Mouse (Mus musculus) heart, embryonic 11.5 days (tissue): ENCODE results near the gene B230104I21Rik. TPM values are rescaled to one million over a fixed set of nuclear protein-coding genes. Genes with fewer than 3 reads are reported as not detected.

Experiments used
- ATAC-seq: fragments of 200-750 bp; cut with Nextera tagmentation; replicated peaks from 2 replicates; pipeline ENCODE4 v1.8.0; 2017; ENCODE audit warnings: moderate library complexity; ENCODE audit not compliant: insufficient number of reproducible peaks, low FRiP score, low TSS enrichment
- H3K27ac ChIP-seq: fragments of 300-500 bp; sonication (generic); 2 replicates; pipeline ENCODE4 v1.5.1; 2014; ENCODE audit warnings: mild to moderate bottlenecking, low read depth, low read length
- H3K27me3 ChIP-seq: fragments of 300-500 bp; sonication (generic); 2 replicates; pipeline ENCODE4 v1.6.1; 2014; ENCODE audit warnings: mild to moderate bottlenecking, low read length, mixed read lengths; ENCODE audit not compliant: control insufficient read depth, insufficient read depth
- H3K36me3 ChIP-seq: fragments of 300-500 bp; sonication (generic); 2 replicates; pipeline ENCODE4 v1.6.1; 2014; ENCODE audit warnings: mild to moderate bottlenecking, low read length, moderate library complexity, mixed read lengths; ENCODE audit not compliant: control insufficient read depth, insufficient read depth
- H3K4me1 ChIP-seq: fragments of 300-500 bp; sonication (generic); 2 replicates; pipeline ENCODE4 v1.6.1; 2014; ENCODE audit warnings: low read length; ENCODE audit not compliant: control insufficient read depth, insufficient read depth
- H3K4me2 ChIP-seq: fragments of 300-500 bp; sonication (generic); 2 replicates; pipeline ENCODE4 v1.6.1; 2014; ENCODE audit warnings: mild to moderate bottlenecking, moderate library complexity
- H3K4me3 ChIP-seq: fragments of 300-500 bp; sonication (generic); 2 replicates; pipeline ENCODE4 v1.5.1; 2014; ENCODE audit warnings: low read depth, low read length
- H3K9ac ChIP-seq: fragments of 300-500 bp; sonication (generic); 2 replicates; pipeline ENCODE4 v1.6.1; 2014; ENCODE audit warnings: mild to moderate bottlenecking, low read depth, low read length, moderate library complexity
- H3K9me3 ChIP-seq: fragments of 300-500 bp; sonication (generic); replicated peaks from 2 replicates; pipeline ENCODE4 v1.6.1; 2016; ENCODE audit warnings: low read length; ENCODE audit not compliant: control insufficient read depth
- WGBS: fragments of 180-500 bp; shearing (Covaris S2); extraction: QIAGEN DNeasy Blood & Tissue Kit; methylation state at CpG from one replicate; pipeline ENCODE4 v1.1.7; 2014; ENCODE audit not compliant: insufficient replicate concordance; 5-methylcytosine and 5-hydroxymethylcytosine counted together
- polyA plus RNA-seq: library from polyadenylated mRNA; unstranded; fragments of >200 nt; fragmentation: Nextera tagmentation; extraction: Ambion mirVana; gene quantifications from 2 replicates; pipeline ENCODE4 v1.2.1, GENCODE M21; 2014

The B230104I21Rik gene
- polyA plus RNA-seq, 1 experiment from 2014 or later: 0.24 TPM

DNA sequence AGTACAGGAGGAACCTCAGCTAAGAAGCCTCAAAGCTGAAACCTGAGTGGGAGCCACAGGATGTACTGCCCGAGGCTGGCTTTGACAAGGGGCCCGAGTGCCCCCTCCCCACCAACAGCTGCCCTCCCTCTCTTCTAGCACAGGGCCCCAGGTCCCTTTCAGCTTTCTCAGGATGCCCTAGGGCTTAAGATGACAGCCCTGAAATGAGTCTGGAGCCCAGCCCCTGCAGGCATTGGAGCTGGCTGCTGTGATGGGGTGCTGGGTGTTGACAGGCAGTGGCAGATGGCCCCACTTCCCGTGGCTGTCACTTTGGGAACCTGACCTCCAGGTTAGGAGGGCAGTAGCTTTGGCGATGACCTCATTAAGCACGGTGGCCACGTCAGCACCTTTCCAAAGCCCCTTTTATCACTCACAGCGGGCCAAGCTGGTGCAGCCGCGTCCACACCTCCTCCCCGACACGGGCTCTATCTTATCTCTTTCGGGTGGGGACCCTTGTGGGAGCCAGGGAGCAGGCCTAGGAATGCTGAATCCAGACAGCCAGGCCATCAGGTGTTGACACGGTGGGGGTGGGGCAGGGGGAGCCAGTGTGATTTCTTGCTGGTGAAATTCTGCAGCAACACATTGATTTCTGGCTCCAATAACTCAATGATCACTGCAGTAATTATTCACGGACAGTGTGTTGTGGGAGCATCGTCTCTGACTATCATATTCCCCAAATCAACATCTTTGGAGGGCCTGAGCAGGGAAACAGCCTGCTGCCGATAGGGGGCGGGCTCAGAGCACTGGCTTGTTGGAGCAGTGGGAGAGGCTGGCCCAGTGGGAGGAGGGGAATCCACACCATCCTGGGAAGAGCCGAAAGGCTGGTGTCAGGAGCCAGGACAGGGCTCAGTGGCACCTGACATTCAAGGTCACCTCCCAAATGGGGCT is 57.5 kb downstream of the B230104I21Rik start:
- Histone ChIP-seq H3K36me3 (no peaks in the 10 kb centered on the region), H3K4me1 (peaks cover 48% of the 10 kb centered on the region), H3K9ac (no peak overlapping the region), H3K4me2 (peak overlapping the region; percentile 25), H3K9me3 (no peaks in the 10 kb centered on the region), H3K4me3 (no peak overlapping the region), H3K27me3 (peaks cover 44% of the 10 kb centered on the region), H3K27ac (peak overlapping the region; percentile 84)
- ATAC-seq: peak; percentile 85
- WGBS: 3% methylated on average over 18 of the region's 18 CpGs

DNA sequence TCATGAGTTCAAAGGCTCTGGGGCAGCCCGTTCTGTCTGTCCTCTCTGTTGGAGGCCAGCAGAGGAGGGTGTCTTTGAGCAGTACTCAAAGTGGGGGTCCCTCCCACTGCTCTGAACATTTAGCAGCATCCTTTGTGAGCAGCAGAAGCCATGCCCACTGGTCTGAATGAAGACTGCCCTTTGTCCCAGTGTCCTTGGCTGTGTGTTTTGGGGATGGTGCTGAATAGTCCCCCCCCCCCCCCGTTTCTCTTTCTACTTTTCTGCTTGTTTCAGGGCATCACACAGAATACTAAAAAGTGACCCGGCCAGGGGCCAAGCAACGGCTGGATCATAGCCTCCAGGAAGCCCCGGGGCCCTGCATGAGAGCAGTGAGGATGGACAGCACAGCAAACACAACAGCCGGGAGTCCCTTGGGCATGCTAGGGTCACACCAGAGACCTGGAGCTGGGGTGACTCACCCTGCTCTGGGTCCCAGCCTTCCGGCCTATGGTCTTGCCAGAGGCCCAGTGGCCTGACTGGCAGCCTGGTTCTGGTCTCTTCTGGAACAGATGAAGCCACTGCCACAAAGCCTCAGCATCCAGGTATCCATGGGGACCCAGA is 58.3 kb downstream of the B230104I21Rik start:
- peak overlapping the region; percentile 84 for H3K27ac ChIP-seq

DNA sequence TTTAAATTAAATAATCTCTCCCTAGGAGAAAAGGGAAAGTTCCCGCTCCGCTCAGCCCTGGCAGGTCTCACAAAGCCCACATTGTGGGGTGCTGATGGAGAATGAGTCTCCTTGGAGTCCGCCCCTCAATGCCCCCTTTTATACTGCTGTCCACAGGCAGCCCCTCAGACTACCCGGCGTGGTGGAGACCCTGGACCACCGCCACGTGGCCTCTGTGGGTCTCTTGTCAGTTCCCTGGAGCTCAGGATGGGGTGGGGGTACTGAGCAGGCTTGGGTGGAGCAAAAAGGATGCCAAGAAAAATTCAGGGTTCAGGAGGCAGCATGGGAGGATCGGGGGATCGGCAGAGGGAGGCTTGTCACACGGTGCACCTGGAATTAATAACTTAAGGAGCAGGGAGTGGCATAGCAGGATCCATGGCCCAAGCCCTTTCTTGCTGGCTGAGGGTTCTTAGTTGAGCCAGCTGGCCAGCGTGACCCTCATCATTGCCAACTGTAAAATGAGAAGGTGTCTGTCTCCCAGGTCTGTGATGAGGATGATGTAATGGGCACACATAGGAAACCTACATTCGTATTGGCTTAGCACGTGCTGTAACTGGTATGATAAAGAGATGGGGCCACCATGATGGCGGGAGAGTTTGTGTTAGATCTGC is 60.9 kb downstream of the B230104I21Rik start:
- WGBS: 84% methylated on average over 14 of the region's 14 CpGs
- H3K27ac ChIP-seq: no peak overlapping the region
- no peaks in the 10 kb centered on the region for H3K9me3 ChIP-seq
- peaks cover 34% of the 10 kb centered on the region for H3K4me1 ChIP-seq
- H3K36me3 ChIP-seq: no peaks in the 10 kb centered on the region
- no peak for ATAC-seq
- H3K27me3 ChIP-seq: peaks cover 27% of the 10 kb centered on the region
- H3K4me2 ChIP-seq: no peak overlapping the region
- no peak overlapping the region for H3K4me3 ChIP-seq
- H3K9ac ChIP-seq: no peak overlapping the region

More for the DNA sequence above, 58.3 kb downstream of the B230104I21Rik start:
- Histone ChIP-seq H3K36me3 (no peaks in the 10 kb centered on the region), H3K27me3 (peaks cover 41% of the 10 kb centered on the region), H3K9ac (no peak overlapping the region), H3K9me3 (no peaks in the 10 kb centered on the region), H3K4me1 (peaks cover 48% of the 10 kb centered on the region), H3K4me3 (no peak overlapping the region), H3K4me2 (no peak overlapping the region)
- ATAC-seq: no peak
- WGBS: 55% methylated on average over 7 of the region's 7 CpGs

Other genes with a start within 250 kb of the B230104I21Rik start
- not detected in 2 replicates for gene Trp73, start 195.9 kb upstream of the B230104I21Rik start, polyA plus RNA-seq
- gene Wrap73, start 193.8 kb upstream of the B230104I21Rik start, polyA plus RNA-seq: 22.1 and 26.5 TPM in 2 replicates
- gene Tprgl, start 175.5 kb upstream of the B230104I21Rik start, polyA plus RNA-seq: 125 and 135 TPM in 2 replicates
- gene Megf6, start 165.4 kb upstream of the B230104I21Rik start, polyA plus RNA-seq: 8.6 and 8.8 TPM in 2 replicates
- 1.1 and 1.5 TPM in 2 replicates for gene Arhgef16, start 34.5 kb upstream of the B230104I21Rik start, polyA plus RNA-seq